Mouse (Mus musculus): ENCODE measurements around the gene Gpld1.
"Not testable (repeated sequence)": the region's sequence is repeated elsewhere in the genome, so short reads cannot be mapped to it uniquely, and the experiment has no call there.

Gene Gpld1

DNA sequence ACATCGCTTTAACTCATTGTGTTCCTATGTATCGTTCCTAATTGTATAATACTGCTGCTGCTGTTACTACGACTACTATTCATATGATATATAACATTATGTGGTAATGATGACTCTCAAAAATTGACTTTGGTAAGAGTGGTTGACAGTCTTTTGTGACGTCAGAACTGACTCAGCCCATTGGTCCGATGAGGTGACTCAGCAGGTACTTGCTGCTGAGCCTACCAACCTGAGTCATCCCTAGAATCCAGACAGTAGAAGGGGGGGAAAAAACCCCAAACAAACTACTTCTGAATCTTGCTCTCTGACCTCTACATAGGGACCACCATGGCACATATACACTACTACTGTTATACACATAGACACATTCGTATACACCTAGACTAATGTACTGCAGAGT is 5.9 kb downstream of the Gpld1 start:
- DNase-seq (ENCODE audit: low read depth), result peak; percentile 48

DNA sequence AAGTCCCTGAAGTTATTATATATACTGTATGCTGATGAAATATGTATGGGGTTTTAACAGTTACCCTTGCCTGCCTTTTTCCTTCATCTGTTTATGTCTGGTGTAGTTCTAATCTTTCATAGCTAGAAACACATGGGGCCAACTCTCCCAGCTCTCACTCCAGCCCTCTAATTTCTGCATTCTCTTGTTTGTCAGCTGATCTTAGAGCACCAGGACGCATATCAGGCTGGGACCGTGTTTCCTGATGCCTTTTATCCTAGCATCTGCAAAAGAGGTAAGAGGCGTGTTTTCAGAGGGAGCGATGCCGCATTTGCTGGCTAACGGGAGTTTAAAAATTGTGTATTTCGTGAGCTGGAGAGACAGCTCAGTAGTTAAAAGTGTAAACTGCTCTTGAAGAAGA is 9.7 kb downstream of the Gpld1 start:
- no peak for DNase-seq (ENCODE audit: low read depth)

DNA sequence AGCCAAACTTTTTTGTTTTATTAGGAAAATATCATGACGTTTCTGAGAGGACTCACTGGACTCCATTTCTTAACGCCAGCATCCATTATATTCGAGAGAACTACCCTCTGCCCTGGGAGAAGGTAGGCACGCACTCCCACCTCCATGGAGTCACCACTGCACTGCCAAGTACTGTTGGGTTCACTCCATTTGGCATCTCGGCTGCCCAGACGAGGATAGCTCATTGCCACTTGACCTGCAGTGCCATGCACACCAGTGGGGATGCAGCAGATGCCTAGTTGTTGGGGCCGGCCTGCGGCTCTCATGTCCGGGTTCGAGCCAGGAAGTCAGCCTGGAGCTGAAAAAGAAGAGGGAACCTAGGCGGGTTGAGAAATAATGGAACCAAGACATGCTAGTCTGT is 12.1 kb downstream of the Gpld1 start:
- DNase-seq (ENCODE audit: low read depth), result no peak

DNA sequence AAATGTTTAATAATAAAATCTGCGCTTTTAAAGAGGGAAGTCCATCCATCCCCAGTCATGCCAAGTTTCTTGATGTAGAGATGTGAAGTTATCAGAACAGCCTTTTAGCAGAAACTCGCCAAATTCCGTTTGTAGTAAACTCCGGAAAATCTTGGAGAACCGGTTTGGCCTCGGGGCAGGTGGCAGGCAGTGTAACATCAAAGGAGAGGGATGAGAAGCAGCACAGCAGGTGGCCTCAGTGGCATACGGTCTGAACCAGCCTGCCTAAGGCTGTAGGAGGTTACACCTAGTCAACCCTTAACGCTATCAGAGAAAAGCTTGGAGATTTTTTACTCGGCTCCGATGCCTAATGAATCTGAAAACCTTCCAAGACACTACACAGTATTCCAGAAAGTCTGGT is 12.5 kb downstream of the Gpld1 start:
- no peak for DNase-seq (ENCODE audit: low read depth)

DNA sequence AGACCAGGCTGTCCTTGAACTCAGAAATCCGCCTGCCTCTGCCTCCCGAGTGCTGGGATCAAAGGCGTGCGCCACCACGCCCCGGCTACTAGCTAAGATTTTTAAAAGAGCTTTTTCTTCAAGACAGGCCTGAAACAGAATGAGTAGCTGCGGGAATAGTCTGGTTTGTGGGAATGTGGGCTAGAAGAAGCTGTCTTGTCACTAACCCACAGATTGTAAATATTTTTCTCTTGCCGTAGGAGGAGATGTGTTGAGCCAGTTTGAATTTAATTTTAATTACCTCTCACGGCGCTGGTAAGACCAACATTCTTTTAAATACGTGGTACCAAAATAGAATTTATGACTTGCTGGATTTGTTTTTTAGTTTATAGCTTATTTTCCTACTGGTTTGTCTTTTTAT is 15.7 kb downstream of the Gpld1 start:
- DNase-seq (ENCODE audit: low read depth), result no peak

DNA sequence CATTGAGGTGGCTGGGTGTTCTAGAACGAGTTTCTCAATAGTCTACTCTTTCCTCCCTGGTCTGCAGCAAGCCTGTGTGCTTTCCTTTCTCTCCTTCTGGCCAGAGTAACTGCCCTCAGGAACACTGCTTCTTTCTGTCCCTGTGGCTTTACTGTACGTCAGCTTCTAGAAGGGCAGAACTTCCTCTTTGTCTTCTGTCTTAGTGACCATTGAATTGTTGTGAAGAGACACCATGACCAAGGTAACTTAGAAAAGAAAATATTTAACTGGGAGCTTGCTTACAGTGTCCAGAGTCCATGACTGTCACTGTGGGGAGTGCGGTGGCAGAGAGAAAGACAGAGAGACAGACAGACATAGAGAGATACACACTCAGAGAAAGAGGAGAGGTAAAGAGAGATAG is 17.1 kb downstream of the Gpld1 start:
- no peak for DNase-seq (ENCODE audit: low read depth)

DNA sequence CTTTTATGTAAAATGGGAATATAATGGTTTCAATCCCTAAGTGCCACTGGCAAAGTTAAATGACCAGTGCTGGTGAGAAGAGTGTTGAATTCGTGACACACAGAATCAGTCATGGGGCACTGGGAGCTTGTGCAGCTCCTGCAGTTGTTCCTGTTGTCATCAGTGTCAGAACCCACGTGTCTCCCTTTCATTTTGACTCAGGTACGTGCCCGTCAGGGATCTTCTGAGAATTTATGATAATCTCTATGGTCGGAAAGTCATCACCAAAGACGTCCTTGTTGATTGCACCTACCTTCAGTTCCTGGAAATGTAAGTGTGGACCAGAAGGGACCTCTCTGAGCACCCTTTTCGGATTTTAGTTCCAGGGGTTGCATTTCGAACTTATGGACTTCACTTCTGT is 19.2 kb downstream of the Gpld1 start:
- DNase-seq (ENCODE audit: low read depth), result peak; percentile 86

DNA sequence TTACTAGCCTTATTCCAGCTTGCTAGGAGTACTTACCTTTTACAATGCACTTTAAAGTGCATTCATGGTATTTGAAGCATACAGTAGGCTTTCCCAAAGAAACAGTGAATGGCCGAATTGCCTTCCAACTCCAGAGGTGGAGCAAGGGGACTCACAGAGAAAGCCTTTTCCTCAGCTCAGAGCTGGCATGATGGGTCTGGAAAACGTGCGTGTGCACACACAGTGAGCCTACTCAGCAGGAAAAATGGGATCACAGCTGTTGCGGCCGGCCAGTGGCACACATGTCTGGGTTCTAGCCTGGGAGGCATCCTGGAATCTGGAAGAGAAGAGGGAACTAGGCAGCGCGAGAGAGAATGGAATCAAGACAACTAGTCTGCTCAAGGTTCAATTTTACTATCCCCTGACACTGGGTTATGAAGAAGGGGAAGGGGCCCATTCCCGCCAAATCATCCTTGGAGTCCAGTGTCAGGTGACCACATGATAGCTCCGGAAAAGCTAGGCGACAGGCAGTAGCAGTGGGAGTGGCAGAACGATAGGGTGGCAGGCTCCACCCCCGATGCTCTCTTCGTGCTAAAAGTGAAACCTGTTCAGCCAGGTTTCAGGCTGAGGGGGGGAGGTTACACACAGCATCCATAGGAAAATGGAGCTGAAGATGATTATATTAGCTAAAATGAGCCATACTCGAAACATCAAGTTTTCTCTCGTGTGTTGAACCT is 22.3 kb downstream of the Gpld1 start:
- DNase-seq (ENCODE audit: low read depth), result peak; percentile 85

DNA sequence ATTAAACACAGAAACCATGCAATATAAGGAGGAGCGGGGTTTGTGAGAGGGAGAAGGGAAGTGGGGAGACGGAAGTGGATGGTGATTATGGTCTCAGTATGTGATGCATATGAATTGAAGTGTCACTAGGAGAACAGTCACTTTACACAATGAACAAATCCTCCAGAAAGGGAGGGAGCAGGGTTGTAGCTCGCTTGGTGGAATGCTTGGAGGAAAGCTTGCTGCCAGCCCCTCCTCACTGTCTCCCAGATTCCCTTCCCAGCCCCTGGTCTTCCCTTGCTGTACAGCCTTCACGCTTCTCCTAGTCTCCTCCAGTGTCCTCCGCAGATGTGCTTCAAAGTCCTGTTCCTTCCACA is 22.9 kb downstream of the Gpld1 start:
- DNase-seq (ENCODE audit: low read depth), result no peak

DNA sequence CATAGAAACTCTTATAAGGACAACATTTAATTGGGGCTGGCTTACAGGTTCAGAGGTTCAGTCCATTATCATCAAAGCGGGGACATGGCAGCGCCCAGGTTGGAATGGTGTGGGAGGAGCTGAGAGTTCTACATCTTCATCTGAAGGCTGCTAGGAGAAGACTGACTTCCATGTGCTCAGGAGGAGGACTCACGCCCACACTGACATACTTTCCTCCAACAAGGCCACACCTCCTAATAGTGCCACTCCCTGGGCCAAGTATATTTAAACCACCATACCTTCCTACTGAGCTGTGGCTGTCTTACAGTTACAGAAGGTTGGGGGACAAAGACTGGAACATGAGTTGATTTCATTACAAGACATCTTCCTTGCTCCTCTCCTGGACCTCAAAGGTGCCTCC is 28.8 kb downstream of the Gpld1 start:
- DNase-seq (ENCODE audit: low read depth), result not testable (repeated sequence)

DNA sequence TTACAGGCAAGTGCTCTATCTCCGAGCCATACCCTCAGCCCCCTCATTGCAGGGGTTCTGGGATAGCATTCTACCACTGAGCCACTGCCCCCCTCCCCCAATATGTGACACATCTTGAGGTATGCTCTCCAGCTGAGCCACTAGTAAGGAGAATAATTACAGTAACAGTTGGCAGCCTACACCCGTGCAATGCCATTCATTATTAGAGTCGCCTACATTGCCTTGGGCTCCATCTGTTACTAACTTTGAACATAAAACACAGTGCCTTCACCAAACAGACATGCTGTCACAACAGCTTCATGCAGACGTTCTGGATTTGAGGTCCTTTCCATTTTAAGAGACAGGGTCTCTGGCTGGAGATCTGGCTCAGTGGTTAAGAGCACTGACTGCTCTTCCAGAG is 33.4 kb downstream of the Gpld1 start:
- DNase-seq (ENCODE audit: low read depth), result no peak

DNA sequence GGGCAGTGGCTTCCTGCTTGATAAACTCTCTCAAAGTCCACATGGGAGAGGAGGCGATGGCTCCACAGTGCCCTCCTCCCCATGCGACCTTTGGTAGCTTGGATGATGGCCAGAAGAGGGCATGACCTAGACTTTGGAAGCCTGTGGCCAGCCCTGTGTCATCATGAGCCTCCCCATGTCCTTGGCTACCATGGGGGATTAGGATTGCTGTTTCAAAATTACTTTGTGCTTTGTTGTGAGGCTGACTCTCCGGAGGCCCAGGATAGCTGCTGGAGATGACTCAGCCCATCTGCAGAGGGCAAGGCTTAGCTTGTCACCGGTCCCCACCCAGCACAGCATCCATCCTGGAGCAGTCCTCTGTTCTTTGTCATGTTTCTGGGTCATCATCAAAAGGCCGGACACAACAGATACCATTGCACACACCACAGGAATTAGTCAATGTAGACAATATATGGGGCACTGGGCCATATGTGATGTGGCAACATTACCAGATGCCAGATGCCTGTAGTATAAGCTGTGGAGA is 34.9 kb downstream of the Gpld1 start:
- no peak for DNase-seq (ENCODE audit: low read depth)

DNA sequence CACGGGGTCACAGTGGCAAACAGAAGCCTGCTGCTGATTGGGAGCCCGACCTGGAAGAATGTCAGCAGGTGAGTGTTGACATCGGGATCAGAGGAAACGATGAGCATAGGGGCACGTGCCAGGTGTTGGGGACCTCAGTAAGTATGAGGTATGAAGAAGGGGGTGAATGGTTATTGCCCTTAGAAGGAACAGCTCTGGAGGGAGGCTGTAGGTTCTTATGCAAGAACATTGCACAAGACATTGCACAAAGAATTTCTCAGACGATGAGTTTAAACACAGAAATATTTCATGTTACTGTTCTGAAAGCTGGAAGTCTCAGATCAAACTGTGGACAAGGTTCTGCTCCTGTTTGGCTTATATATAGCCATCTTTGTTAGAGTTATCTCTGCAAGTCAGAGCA is 38.1 kb downstream of the Gpld1 start:
- DNase-seq (ENCODE audit: low read depth), result no peak

DNA sequence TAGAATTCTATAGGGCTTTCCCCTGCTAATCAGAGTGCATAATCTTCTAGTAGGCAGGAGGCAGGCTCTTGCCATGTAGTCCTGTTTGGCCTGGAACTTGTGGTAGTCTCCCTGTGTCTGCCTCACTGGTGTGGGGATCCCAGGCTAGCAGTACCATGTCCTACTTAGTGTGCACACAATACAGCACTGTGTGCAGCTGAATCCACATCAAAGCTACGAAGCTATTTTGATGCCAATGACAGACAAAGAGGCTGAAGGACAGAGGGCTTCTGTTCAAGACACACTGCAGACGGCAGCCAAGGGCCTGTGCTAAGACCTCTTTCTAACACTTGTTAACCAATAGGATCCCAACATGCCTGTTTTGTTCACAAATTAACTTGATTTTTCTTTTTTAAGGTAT is 42.5 kb downstream of the Gpld1 start:
- DNase-seq (ENCODE audit: low read depth), result no peak

DNA sequence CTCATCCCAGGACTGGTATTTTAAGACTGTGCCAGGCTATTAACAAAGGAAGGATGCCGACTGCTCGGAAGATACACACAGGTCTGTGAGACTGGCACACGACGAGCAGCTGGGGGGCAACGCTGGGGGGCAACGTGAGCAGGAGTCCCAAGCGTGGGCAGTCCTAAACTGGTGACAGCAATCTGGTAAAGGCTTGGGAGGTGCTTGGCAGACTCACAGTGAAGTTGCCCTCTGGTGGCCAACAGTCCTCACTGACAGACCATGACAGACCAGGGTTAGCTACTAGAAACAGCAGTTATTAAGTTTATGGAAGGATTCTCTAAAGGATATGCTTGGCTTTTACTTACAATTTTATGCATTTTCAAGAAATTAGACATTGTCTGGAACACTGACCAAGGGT is 45.4 kb downstream of the Gpld1 start:
- peak; percentile 74 for DNase-seq (ENCODE audit: low read depth)

DNA sequence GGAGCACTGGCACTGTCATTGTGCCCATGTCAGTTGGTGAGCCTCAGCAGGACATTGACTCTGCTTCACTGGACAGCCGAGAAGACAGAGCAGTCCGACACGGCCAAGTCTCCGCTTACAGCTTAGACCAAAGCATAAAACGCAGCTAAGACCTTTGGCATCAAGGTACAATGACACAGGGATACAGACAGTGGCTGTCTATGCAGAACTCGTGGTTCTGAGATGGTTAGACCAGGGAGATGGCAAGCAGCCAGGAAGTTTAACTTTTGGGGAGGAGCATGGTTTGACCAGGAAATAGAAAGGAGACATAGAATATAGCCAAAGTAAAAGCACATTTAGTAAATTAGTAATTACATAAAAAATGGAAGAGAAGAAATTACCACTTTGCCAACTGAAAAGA is 46.1 kb downstream of the Gpld1 start:
- DNase-seq (ENCODE audit: low read depth), result no peak

DNA sequence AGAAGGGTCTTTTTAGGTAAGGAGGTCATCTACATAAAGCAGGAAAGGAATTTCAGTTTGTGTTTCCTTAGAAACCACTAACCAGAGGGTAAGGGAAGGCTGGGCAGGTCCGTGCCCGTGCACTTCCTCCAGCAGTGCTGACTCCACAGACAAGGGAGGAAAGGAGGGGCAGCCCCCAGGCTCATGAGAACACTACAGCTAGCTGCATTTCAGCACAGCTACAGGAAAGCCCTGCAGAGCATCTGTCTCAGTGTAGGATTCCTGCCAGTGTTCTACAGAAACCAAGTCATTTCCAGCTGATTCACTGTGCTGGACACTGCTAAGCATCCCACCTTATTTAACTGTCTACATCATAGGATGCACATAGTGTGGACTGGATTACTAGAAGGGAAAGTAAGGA is 50.2 kb downstream of the Gpld1 start:
- no peak for DNase-seq (ENCODE audit: low read depth)

DNA sequence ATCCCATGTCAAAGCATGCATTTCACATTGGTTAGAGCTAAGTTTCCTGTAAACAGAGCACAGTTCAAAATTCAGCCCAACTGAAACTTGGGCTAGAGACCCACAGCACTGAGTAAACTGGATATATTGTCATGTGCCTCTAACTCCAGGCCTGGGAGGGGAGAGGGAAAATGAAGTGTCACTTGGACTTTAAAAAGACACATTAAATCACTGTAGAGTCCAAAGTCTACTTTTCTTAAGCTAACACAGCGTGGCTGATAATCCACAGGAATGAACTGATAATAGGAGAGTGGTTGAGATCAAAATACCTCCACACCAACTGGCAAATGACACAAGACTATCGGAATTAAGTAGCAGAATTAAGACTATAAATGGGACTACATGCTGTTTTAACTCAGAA is 56.6 kb downstream of the Gpld1 start:
- DNase-seq (ENCODE audit: low read depth), result no peak

DNA sequence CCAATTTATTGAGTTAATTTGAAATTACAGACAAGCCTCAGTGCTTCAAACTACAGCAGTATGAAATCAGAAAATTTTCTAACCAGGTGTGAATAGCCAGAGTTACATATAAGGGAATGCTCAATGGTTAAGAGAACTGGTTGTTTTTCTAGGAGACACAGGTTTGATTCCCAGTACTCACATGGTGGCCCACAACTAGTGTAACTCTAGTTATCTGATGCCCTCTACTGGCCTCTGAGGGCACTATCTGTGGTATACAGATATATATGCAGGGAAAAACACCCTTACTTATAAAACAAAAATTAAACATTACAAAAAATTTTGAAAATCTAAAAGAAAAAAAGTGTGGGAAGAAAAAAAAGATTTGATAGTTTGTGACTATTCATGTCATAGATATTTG is 60.0 kb downstream of the Gpld1 start:
- DNase-seq (ENCODE audit: low read depth), result peak; percentile 27

DNA sequence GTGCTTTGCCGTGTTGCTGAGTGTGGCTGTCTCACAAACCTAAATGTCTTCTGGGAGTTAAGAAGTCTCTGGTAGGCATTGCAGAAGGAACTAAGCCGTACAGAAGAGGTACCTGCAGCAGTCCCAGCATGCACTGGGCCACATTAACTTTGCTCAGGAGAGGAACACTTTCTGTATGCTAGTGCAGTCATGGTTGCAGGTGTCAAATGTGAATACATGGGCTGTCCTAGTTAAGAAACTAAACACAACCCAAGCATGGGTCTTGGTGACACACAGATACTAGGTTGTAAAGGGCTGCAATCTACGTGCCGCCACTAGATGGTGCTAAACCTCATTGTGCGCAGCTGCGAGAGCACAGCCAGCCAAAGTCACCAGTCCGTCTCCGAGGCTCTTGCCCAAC is 64.2 kb downstream of the Gpld1 start:
- peak; percentile 36 for DNase-seq (ENCODE audit: low read depth)

DNA sequence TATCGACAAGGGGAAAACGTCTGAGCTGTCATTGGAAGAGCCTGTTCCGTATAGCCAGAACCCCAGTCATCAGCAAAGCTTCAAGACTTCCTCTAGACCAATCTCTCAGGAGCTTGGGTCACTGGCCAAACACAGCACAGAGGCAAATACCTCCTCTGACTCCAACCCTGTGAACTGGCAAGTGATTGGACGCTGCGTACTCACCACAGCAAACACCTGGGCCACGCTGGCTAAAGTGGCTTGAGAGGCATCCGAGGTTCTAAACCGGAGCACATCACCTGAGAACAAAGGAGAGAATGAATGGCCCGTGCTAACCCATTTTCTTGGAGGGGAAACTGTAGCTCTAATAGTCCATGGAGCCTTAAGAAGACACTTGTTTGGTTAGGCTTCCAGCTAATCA is 75.4 kb downstream of the Gpld1 start:
- DNase-seq (ENCODE audit: low read depth), result no peak

DNA sequence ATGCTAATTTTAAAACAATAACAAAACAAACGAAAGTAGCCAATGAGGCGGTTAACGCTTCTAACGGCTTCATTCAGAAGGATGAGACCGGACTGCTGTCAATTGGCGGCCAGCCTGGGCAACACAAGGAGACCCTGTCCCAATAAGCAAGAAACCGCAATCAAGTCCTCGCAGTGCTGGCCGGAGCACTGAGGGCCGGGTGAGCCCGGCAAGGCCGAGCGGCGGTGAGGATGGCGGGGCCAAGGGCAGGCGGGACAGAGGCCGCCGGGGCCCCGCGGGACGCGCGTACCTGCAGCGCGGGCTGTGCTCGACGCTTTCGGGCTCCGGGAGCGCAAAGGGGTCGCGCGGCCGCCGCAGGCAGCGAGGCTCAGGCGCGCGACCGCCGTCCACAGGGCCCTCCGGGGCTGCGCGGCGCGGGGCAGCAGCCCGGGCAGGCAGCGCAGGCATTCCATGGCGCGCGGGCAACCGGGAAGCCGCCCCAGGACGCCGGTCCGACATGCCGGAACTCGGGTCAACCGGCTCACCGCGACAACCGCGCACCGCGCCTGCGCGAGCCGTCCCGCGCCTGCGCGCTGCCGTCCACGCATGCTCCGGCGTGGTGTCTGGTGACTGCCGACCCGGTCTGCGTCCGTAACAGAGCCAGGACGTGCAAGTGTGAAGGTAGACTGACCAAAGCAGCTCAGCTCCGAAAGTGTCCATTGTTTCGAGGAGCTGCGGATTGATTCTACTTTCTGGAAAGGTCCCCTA is 77.0 kb downstream of the Gpld1 start, which contains the start of gene Mrs2:
TSS of gene Mrs2 (minus strand) at position 587 of the 747 bp plus-strand sequence.
- DNase-seq (ENCODE audit: low read depth), result peak; percentile 90

DNA sequence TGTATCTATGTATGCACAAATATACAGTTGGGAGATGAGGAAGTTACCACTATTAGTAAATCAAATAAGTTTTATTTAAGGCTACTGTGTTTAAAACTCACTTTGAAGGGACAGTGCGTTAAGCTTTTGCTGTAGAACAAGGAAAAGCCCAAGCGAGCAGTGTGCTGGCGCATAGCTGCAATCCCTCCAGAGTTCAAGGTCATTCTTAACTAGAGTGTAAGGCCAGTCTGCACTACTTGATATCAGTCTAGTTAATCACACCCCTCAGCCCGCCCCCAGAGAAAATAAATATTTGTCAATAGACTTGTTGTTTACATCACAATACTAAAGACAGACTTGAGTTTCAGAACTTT is 77.6 kb downstream of the Gpld1 start:
- DNase-seq (ENCODE audit: low read depth), result no peak

DNA sequence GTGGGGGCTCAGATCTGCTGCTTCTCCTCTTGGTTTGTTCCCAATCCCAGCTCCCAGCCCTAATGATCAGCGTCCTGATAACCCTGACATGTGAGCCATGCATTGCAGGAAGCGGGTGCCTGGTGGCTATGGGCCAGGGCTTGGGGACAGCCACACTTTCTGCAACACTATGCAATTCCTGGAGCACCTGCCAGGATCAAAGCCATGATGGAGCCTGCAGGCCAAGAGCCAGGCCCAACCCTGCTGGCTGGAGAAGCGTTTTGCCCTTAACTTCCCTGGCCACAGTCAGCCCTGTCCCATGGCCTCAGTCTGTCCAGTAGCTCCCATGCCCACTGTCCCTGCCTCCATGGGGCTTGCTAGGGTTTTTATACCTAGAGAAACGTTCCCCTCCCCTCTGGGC is 79.4 kb downstream of the Gpld1 start:
- DNase-seq (ENCODE audit: low read depth), result no peak
